Mouse (Mus musculus): ENCODE data around the gene Rbpj. TPM values are rescaled to one million over a fixed set of nuclear protein-coding genes. Genes with fewer than 3 reads are reported as not detected.

The Rbpj gene
- polyA plus RNA-seq, 1 experiment from 2014 or later: 54.7 TPM

- WGBS: 75% methylated on average over 3 of the region's 3 CpGs
- no peak overlapping the region for H3K4me2 ChIP-seq (ENCODE audit: low read depth, severe bottlenecking)
- H3K36me3 ChIP-seq (ENCODE audit: control insufficient read depth, insufficient read depth, low read length): no peaks in the 10 kb centered on the region
Measured at GRCm38 (mm10) chr5:53438268-53438667, 27.7 kb upstream of the Rbpj start.

DNA sequence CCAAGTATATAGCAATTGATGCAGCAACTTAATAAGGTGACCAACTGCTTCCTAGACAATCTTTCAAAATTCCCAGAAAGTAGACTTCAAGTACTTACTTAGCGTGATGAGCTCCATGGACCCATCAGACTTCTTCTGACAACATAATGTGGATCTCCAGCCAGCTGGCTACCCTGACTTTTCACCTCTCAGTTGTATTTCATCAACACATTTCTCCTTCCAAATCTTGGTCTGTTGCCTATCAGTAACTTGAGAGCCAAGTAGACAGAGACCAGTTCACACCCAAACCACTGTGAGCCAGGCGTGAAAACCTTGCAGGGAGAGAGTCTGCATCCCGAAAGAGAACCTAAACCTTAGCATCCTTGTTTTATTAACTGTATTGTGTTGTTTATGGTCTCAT lies 26.3 kb upstream of the Rbpj start:
- no peak overlapping the region for H3K27ac ChIP-seq (replicated peaks; ENCODE audit: low read depth, low read length)
- H3K36me3 ChIP-seq (ENCODE audit: control insufficient read depth, insufficient read depth, low read length): no peaks in the 10 kb centered on the region
- no peaks in the 10 kb centered on the region for H3K27me3 ChIP-seq (ENCODE audit: control insufficient read depth, insufficient read depth, low read length)
- DNase-seq (ENCODE audit: low spot score) (no peak), ATAC-seq (ENCODE audit: insufficient number of reproducible peaks, low FRiP score, low TSS enrichment, low read depth) (no peak)
- no peak overlapping the region for H3K4me3 ChIP-seq (ENCODE audit: low read depth, low read length)
- no peak overlapping the region for H3K9ac ChIP-seq (ENCODE audit: low read length)
- no peaks in the 10 kb centered on the region for H3K4me1 ChIP-seq (ENCODE audit: control insufficient read depth, insufficient read depth, low read length)
- WGBS: 72% methylated on average over 3 of the region's 3 CpGs
- no peak overlapping the region for H3K4me2 ChIP-seq (ENCODE audit: low read depth, severe bottlenecking)
- H3K9me3 ChIP-seq (ENCODE audit: control insufficient read depth, low read length): no peaks in the 10 kb centered on the region

More at GRCm38 (mm10) chr5:53438268-53438667, 27.7 kb upstream of the Rbpj start:
- no peaks in the 10 kb centered on the region for H3K4me1 ChIP-seq (ENCODE audit: control insufficient read depth, insufficient read depth, low read length)
- no peak overlapping the region for H3K4me3 ChIP-seq (ENCODE audit: low read depth, low read length)
- no peak overlapping the region for H3K9ac ChIP-seq (ENCODE audit: low read length)
- H3K27ac ChIP-seq (replicated peaks; ENCODE audit: low read depth, low read length): no peak overlapping the region
- H3K27me3 ChIP-seq (ENCODE audit: control insufficient read depth, insufficient read depth, low read length): no peaks in the 10 kb centered on the region
- ATAC-seq (ENCODE audit: insufficient number of reproducible peaks, low FRiP score, low TSS enrichment, low read depth) (no peak), DNase-seq (ENCODE audit: low spot score) (no peak)
- H3K9me3 ChIP-seq (ENCODE audit: control insufficient read depth, low read length): no peaks in the 10 kb centered on the region

DNA sequence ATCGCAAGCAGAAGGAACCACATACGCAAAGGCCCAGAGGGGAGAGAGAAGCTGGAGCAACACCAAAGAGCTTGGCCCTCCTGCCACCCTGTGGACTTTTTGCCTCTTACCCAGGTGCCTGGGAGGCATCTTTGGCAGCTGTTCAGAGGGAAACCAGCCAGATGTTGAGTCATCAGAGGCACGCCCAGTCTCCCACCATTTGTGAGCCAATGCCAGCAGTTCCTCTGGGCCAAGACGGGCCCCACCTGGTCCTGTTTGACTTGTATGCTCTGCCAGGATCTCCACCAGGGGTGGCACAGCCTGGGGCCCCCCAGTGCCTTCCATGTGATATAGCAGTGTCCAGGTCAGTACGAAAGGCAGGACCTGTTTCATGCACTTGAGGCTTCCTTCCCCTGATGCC lies 21.9 kb upstream of the Rbpj start:
- 92% methylated on average over 5 of the region's 5 CpGs for WGBS
- no peaks in the 10 kb centered on the region for H3K27me3 ChIP-seq (ENCODE audit: control insufficient read depth, insufficient read depth, low read length)

GRCm38 (mm10) chr5:53450945-53451344 lies 15.0 kb upstream of the Rbpj start:
- no peaks in the 10 kb centered on the region for H3K27me3 ChIP-seq (ENCODE audit: control insufficient read depth, insufficient read depth, low read length)
- H3K9me3 ChIP-seq (ENCODE audit: control insufficient read depth, low read length): no peaks in the 10 kb centered on the region
- H3K4me1 ChIP-seq (ENCODE audit: control insufficient read depth, insufficient read depth, low read length): no peaks in the 10 kb centered on the region
- no peak overlapping the region for H3K4me2 ChIP-seq (ENCODE audit: low read depth, severe bottlenecking)
- H3K9ac ChIP-seq (ENCODE audit: low read length): no peak overlapping the region
- ATAC-seq (ENCODE audit: insufficient number of reproducible peaks, low FRiP score, low TSS enrichment, low read depth): no peak
- no peak for DNase-seq (ENCODE audit: low spot score)
- WGBS: 66% methylated on average over 9 of the region's 9 CpGs
- no peaks in the 10 kb centered on the region for H3K36me3 ChIP-seq (ENCODE audit: control insufficient read depth, insufficient read depth, low read length)
- H3K27ac ChIP-seq (replicated peaks; ENCODE audit: low read depth, low read length): no peak overlapping the region
- no peak overlapping the region for H3K4me3 ChIP-seq (ENCODE audit: low read depth, low read length)

More for the DNA sequence above, 21.9 kb upstream of the Rbpj start:
- no peak overlapping the region for H3K27ac ChIP-seq (replicated peaks; ENCODE audit: low read depth, low read length)
- H3K4me1 ChIP-seq (ENCODE audit: control insufficient read depth, insufficient read depth, low read length): no peaks in the 10 kb centered on the region
- DNase-seq (ENCODE audit: low spot score) (no peak), ATAC-seq (ENCODE audit: insufficient number of reproducible peaks, low FRiP score, low TSS enrichment, low read depth) (no peak)
- no peak overlapping the region for H3K4me2 ChIP-seq (ENCODE audit: low read depth, severe bottlenecking)
- H3K36me3 ChIP-seq (ENCODE audit: control insufficient read depth, insufficient read depth, low read length): no peaks in the 10 kb centered on the region
- H3K9ac ChIP-seq (ENCODE audit: low read length): no peak overlapping the region
- H3K9me3 ChIP-seq (ENCODE audit: control insufficient read depth, low read length): no peaks in the 10 kb centered on the region
- H3K4me3 ChIP-seq (ENCODE audit: low read depth, low read length): no peak overlapping the region

GRCm38 (mm10) chr5:53451829-53452228 lies 14.1 kb upstream of the Rbpj start:
- Histone ChIP-seq H3K36me3 (ENCODE audit: control insufficient read depth, insufficient read depth, low read length) (no peaks in the 10 kb centered on the region), H3K27me3 (ENCODE audit: control insufficient read depth, insufficient read depth, low read length) (no peaks in the 10 kb centered on the region), H3K9me3 (ENCODE audit: control insufficient read depth, low read length) (no peaks in the 10 kb centered on the region), H3K27ac (replicated peaks; ENCODE audit: low read depth, low read length) (no peak overlapping the region), H3K9ac (ENCODE audit: low read length) (no peak overlapping the region), H3K4me1 (ENCODE audit: control insufficient read depth, insufficient read depth, low read length) (no peaks in the 10 kb centered on the region), H3K4me2 (ENCODE audit: low read depth, severe bottlenecking) (no peak overlapping the region), H3K4me3 (ENCODE audit: low read depth, low read length) (no peak overlapping the region)
- no peak for DNase-seq (ENCODE audit: low spot score)
- ATAC-seq (ENCODE audit: insufficient number of reproducible peaks, low FRiP score, low TSS enrichment, low read depth): no peak
- 92% methylated on average over 8 of the region's 8 CpGs for WGBS

DNA sequence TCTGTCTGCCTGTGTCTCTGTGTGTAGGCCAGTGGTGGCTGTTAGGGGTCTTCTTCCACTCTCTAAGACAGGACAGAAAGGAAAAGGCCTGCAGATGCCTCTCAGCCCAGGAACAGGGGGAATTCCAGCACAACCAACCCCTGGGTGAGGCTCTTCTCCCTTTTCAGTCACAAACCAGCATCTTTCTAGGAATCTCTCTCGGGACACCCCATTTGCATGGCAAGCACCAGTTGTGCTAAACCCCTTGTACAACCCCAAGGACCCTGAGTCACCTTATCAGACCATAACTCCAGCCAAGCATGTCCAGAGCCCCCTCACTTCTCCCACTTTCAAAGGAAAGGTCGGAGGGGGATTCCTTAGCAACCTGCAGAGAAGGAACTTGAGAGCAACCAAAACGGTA lies 13.0 kb upstream of the Rbpj start:
- no peak for ATAC-seq (ENCODE audit: insufficient number of reproducible peaks, low FRiP score, low TSS enrichment, low read depth)
- Histone ChIP-seq H3K9me3 (ENCODE audit: control insufficient read depth, low read length) (no peaks in the 10 kb centered on the region), H3K36me3 (ENCODE audit: control insufficient read depth, insufficient read depth, low read length) (no peaks in the 10 kb centered on the region), H3K4me1 (ENCODE audit: control insufficient read depth, insufficient read depth, low read length) (no peaks in the 10 kb centered on the region), H3K27ac (replicated peaks; ENCODE audit: low read depth, low read length) (no peak overlapping the region), H3K9ac (ENCODE audit: low read length) (no peak overlapping the region), H3K4me2 (ENCODE audit: low read depth, severe bottlenecking) (no peak overlapping the region), H3K27me3 (ENCODE audit: control insufficient read depth, insufficient read depth, low read length) (no peaks in the 10 kb centered on the region), H3K4me3 (ENCODE audit: low read depth, low read length) (no peak overlapping the region)
- no peak for DNase-seq (ENCODE audit: low spot score)
- 79% methylated on average over 3 of the region's 3 CpGs for WGBS

- no peaks in the 10 kb centered on the region for H3K36me3 ChIP-seq (ENCODE audit: control insufficient read depth, insufficient read depth, low read length)
- no peaks in the 10 kb centered on the region for H3K27me3 ChIP-seq (ENCODE audit: control insufficient read depth, insufficient read depth, low read length)
- WGBS: 94% methylated on average over 9 of the region's 9 CpGs
- H3K4me3 ChIP-seq (ENCODE audit: low read depth, low read length): no peak overlapping the region
- no peak overlapping the region for H3K9ac ChIP-seq (ENCODE audit: low read length)
- H3K9me3 ChIP-seq (ENCODE audit: control insufficient read depth, low read length): no peaks in the 10 kb centered on the region
- H3K4me1 ChIP-seq (ENCODE audit: control insufficient read depth, insufficient read depth, low read length): no peaks in the 10 kb centered on the region
- no peak for DNase-seq (ENCODE audit: low spot score)
- H3K27ac ChIP-seq (replicated peaks; ENCODE audit: low read depth, low read length): no peak overlapping the region
- H3K4me2 ChIP-seq (ENCODE audit: low read depth, severe bottlenecking): no peak overlapping the region
- no peak for ATAC-seq (ENCODE audit: insufficient number of reproducible peaks, low FRiP score, low TSS enrichment, low read depth)
Measured at GRCm38 (mm10) chr5:53454706-53455105, 11.2 kb upstream of the Rbpj start.

- ATAC-seq (ENCODE audit: insufficient number of reproducible peaks, low FRiP score, low TSS enrichment, low read depth) (no peak), DNase-seq (ENCODE audit: low spot score) (no peak)
- no peak overlapping the region for H3K4me2 ChIP-seq (ENCODE audit: low read depth, severe bottlenecking)
- no peak overlapping the region for H3K27ac ChIP-seq (replicated peaks; ENCODE audit: low read depth, low read length)
- WGBS: 95% methylated on average over 5 of the region's 5 CpGs
- H3K27me3 ChIP-seq (ENCODE audit: control insufficient read depth, insufficient read depth, low read length): no peaks in the 10 kb centered on the region
- no peak overlapping the region for H3K4me3 ChIP-seq (ENCODE audit: low read depth, low read length)
- no peak overlapping the region for H3K9ac ChIP-seq (ENCODE audit: low read length)
- H3K4me1 ChIP-seq (ENCODE audit: control insufficient read depth, insufficient read depth, low read length): no peaks in the 10 kb centered on the region
- no peaks in the 10 kb centered on the region for H3K9me3 ChIP-seq (ENCODE audit: control insufficient read depth, low read length)
- no peaks in the 10 kb centered on the region for H3K36me3 ChIP-seq (ENCODE audit: control insufficient read depth, insufficient read depth, low read length)
Measured at GRCm38 (mm10) chr5:53455459-53455858, 10.5 kb upstream of the Rbpj start.

DNA sequence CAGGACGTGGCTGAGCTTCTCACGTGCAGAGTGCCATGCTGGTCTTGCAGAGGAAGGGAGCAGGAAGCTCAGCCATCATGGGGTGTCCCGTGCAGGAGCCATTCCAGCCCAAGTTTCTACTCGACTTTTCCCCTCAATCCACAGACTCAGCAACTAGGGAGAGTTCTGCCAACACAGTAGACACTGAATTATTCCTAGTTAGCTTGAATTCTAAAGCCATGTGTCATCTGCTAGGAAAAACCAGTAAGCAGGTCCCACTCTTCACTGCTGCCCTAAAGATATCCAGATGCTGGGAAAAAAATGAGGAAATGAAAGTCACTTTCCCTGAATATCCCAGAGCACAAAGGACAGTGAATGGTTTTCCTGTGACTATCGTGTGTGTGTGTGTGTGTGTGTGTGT lies 5.8 kb upstream of the Rbpj start:
- Histone ChIP-seq H3K36me3 (ENCODE audit: control insufficient read depth, insufficient read depth, low read length) (no peaks in the 10 kb centered on the region), H3K9me3 (ENCODE audit: control insufficient read depth, low read length) (no peaks in the 10 kb centered on the region), H3K9ac (ENCODE audit: low read length) (no peak overlapping the region), H3K4me1 (ENCODE audit: control insufficient read depth, insufficient read depth, low read length) (no peaks in the 10 kb centered on the region), H3K4me2 (ENCODE audit: low read depth, severe bottlenecking) (no peak overlapping the region), H3K4me3 (ENCODE audit: low read depth, low read length) (no peak overlapping the region), H3K27me3 (ENCODE audit: control insufficient read depth, insufficient read depth, low read length) (no peaks in the 10 kb centered on the region), H3K27ac (replicated peaks; ENCODE audit: low read depth, low read length) (no peak overlapping the region)
- no peak for ATAC-seq (ENCODE audit: insufficient number of reproducible peaks, low FRiP score, low TSS enrichment, low read depth)
- DNase-seq (ENCODE audit: low spot score): no peak
- 78% methylated on average over 5 of the region's 5 CpGs for WGBS
